Mouse (Mus musculus) myocyte (in vitro differentiated cells): ENCODE measurements around the gene Btbd18. TPM values are rescaled to one million over a fixed set of nuclear protein-coding genes. Genes with fewer than 3 reads are reported as not detected.
A peak's percentile ranks its signal among the peaks of the same experiment; 100 is the strongest.

Experiments
- H3K27me3 ChIP-seq: one replicate; pipeline ENCODE4 v1.6.1; 2011; ENCODE audit not compliant: control insufficient read depth, insufficient read depth, insufficient read length
- H3K36me3 ChIP-seq: one replicate; pipeline ENCODE4 v1.6.1; 2011; ENCODE audit not compliant: control insufficient read depth, insufficient read depth
- H3K4me2 ChIP-seq: one replicate; pipeline ENCODE4 v1.6.1; 2011; ENCODE audit warnings: low read depth, control low read depth
- H3K4me3 ChIP-seq: one replicate; pipeline ENCODE4 v1.5.1; 2011; ENCODE audit warnings: mild to moderate bottlenecking, control low read depth, moderate library complexity
- H3K79me2 ChIP-seq: one replicate; pipeline ENCODE4 v1.6.1; 2011; ENCODE audit not compliant: control insufficient read depth, insufficient read depth
- H3ac ChIP-seq: one replicate; pipeline ENCODE4 v1.6.1; 2011; ENCODE audit not compliant: control insufficient read depth, insufficient read length
- CEBPB ChIP-seq: IDR thresholded peaks from 2 replicates; pipeline ENCODE4 v1.6.1; 2011; ENCODE audit warnings: mild to moderate bottlenecking, moderate library complexity; ENCODE audit not compliant: poor library complexity, insufficient read depth, severe bottlenecking
- E2F4 ChIP-seq: IDR thresholded peaks from one replicate; pipeline ENCODE4 v1.6.1; 2011; ENCODE audit warnings: mild to moderate bottlenecking, control low read depth, moderate library complexity; ENCODE audit not compliant: insufficient read depth
- MAX ChIP-seq: IDR thresholded peaks from one replicate; pipeline ENCODE4 v1.6.1; 2011; ENCODE audit warnings: low read depth, mild to moderate bottlenecking, control low read depth
- MYOD1 ChIP-seq, 3 experiments: IDR thresholded peaks; one replicate each; pipeline ENCODE4 v1.6.1; 2011; ENCODE audit warnings: control low read depth in 2 of 3, low read depth in 2 of 3, mild to moderate bottlenecking in 2 of 3, moderate library complexity in 1 of 3; ENCODE audit not compliant: insufficient read length in 2 of 3, control insufficient read depth in 1 of 3
- MYOG ChIP-seq, 3 experiments: IDR thresholded peaks; one replicate each; pipeline ENCODE4 v1.6.1; 2011; ENCODE audit warnings: control low read depth in 2 of 3, low read depth in 2 of 3, mild to moderate bottlenecking in 2 of 3; ENCODE audit not compliant: insufficient read length in 2 of 3, control insufficient read depth in 1 of 3, insufficient read depth in 1 of 3
- POLR2A ChIP-seq: IDR thresholded peaks from one replicate; pipeline ENCODE4 v1.6.1; 2011; ENCODE audit warnings: low read depth, mild to moderate bottlenecking, control low read depth, moderate library complexity; ENCODE audit not compliant: insufficient read length
- POLR2AphosphoS2 ChIP-seq: IDR thresholded peaks from one replicate; pipeline ENCODE4 v1.6.1; 2011; ENCODE audit warnings: low read depth, control low read depth; ENCODE audit not compliant: insufficient read length
- REST ChIP-seq: IDR thresholded peaks from one replicate; pipeline ENCODE4 v1.6.1; 2011; ENCODE audit warnings: mild to moderate bottlenecking, control low read depth, moderate library complexity; ENCODE audit not compliant: insufficient read depth, insufficient read length
- SRF ChIP-seq: IDR thresholded peaks from one replicate; pipeline ENCODE4 v1.6.1; 2011; ENCODE audit warnings: low read depth; ENCODE audit not compliant: control insufficient read depth, insufficient read length
- TCF12 ChIP-seq: IDR thresholded peaks from one replicate; pipeline ENCODE4 v1.6.1; 2011; ENCODE audit warnings: mild to moderate bottlenecking, control low read depth; ENCODE audit not compliant: poor library complexity, insufficient read depth, severe bottlenecking
- TCF3 ChIP-seq: IDR thresholded peaks from one replicate; pipeline ENCODE4 v1.6.1; 2011; ENCODE audit warnings: low read depth, control low read depth; ENCODE audit not compliant: insufficient read length
- USF1 ChIP-seq: IDR thresholded peaks from one replicate; pipeline ENCODE4 v1.6.1; 2011; ENCODE audit warnings: low read depth, mild to moderate bottlenecking, control low read depth, moderate library complexity
- polyA plus RNA-seq: library from polyadenylated mRNA; unstranded; fragments of >200 nt; fragmentation: generic; extraction: Trizol; gene quantifications from one replicate; pipeline ENCODE4 v1.2.1, GENCODE M21; 2012; ENCODE audit warnings: missing spikeins

Gene Btbd18
- polyA plus RNA-seq, 1 experiment = 0.01 TPM

- Histone ChIP-seq H3K79me2 (peaks cover 52% of the 10 kb centered on the region), H3K27me3 (no peaks in the 10 kb centered on the region), H3K4me2 (peak overlapping the region; percentile 88), H3K4me3 (peak overlapping the region; percentile 79), H3K36me3 (peaks cover 18% of the 10 kb centered on the region), H3ac (peak overlapping the region; percentile 91)
- TF ChIP-seq MAX = no peak
- no peak for TF ChIP-seq MYOG (IDR thresholded peaks at IDR 0.05; ENCODE audit: control insufficient read depth in 1 of 3, insufficient read depth in 1 of 3, insufficient read length in 2 of 3, low read depth in 2 of 3)
- TF ChIP-seq CEBPB = no peak
- TF ChIP-seq TCF3 = no peak
- TF ChIP-seq E2F4 = no peak
- TF ChIP-seq MYOD1 (IDR thresholded peaks at IDR 0.05; ENCODE audit: control insufficient read depth in 1 of 3, insufficient read length in 2 of 3, low read depth in 2 of 3) = no peak
Observed at GRCm38 (mm10) chr2:84714422-84714810, 55.5 kb downstream of the Btbd18 start.

GRCm38 (mm10) chr2:84714811-84715561 lies 56.1 kb downstream of the Btbd18 start, which contains the start of gene Zdhhc5:
Gene Zdhhc5, minus strand, starts transcription at chr2:84715180.
- peaks cover 46% of the 10 kb centered on the region for H3K79me2 ChIP-seq
- peak within 1 kb of the TSS; percentile 79 for H3K4me3 ChIP-seq
- H3K27me3 ChIP-seq = no peaks in the 10 kb centered on the region
- H3K36me3 ChIP-seq = peaks cover 13% of the 10 kb centered on the region
- TF ChIP-seq MAX (no peak), CEBPB (no peak), TCF3 (no peak), POLR2AphosphoS2 (peak; percentile 87), SRF (peak; percentile 37), POLR2A (peak; percentile 94)
- H3ac ChIP-seq = peak within 1 kb of the TSS; percentile 91
- peak within 1 kb of the TSS; percentile 98 for H3K4me2 ChIP-seq

- peak overlapping the region; percentile 98 for H3K4me2 ChIP-seq
- H3K36me3 ChIP-seq = peaks cover 5% of the 10 kb centered on the region
- H3K27me3 ChIP-seq = no peaks in the 10 kb centered on the region
- peaks cover 38% of the 10 kb centered on the region for H3K79me2 ChIP-seq
- peak overlapping the region; percentile 79 for H3K4me3 ChIP-seq
- TF ChIP-seq MYOD1 (IDR thresholded peaks at IDR 0.05; ENCODE audit: control insufficient read depth in 1 of 3, insufficient read length in 2 of 3, low read depth in 2 of 3) (no peak), CEBPB (no peak), POLR2A (peak; percentile 40), TCF12 (no peak), E2F4 (no peak)
- H3ac ChIP-seq = peak overlapping the region; percentile 91
Observed at GRCm38 (mm10) chr2:84715562-84716361, 56.9 kb downstream of the Btbd18 start.

GRCm38 (mm10) chr2:84716423-84717355 lies 57.8 kb downstream of the Btbd18 start:
- Histone ChIP-seq H3K36me3 (peaks cover 5% of the 10 kb centered on the region), H3ac (no peak overlapping the region), H3K4me3 (peak overlapping the region; percentile 79), H3K4me2 (peak overlapping the region; percentile 98), H3K27me3 (no peaks in the 10 kb centered on the region), H3K79me2 (peaks cover 29% of the 10 kb centered on the region)
- TF ChIP-seq REST = no peak
- TF ChIP-seq MAX = no peak
- no peak for TF ChIP-seq TCF12
- no peak for TF ChIP-seq MYOG (IDR thresholded peaks at IDR 0.05; ENCODE audit: control insufficient read depth in 1 of 3, insufficient read depth in 1 of 3, insufficient read length in 2 of 3, low read depth in 2 of 3)
- no peak for TF ChIP-seq USF1
- no peak for TF ChIP-seq POLR2A
- no peak for TF ChIP-seq TCF3
- TF ChIP-seq E2F4 = no peak
- no peak for TF ChIP-seq SRF
- TF ChIP-seq POLR2AphosphoS2 = no peak
- no peak for TF ChIP-seq CEBPB
- TF ChIP-seq MYOD1 (IDR thresholded peaks at IDR 0.05; ENCODE audit: control insufficient read depth in 1 of 3, insufficient read length in 2 of 3, low read depth in 2 of 3) = no peak
